Mouse (Mus musculus) embryonic facial prominence, embryonic 11.5 days (tissue): ENCODE measurements around the gene Ramp1. TPM values are rescaled to one million over a fixed set of nuclear protein-coding genes. Genes with fewer than 3 reads are reported as not detected.
A peak's percentile ranks its signal among the peaks of the same experiment; 100 is the strongest.

Source experiments
- ATAC-seq: fragments of 200-750 bp; cut with Nextera tagmentation; replicated peaks from 2 replicates; pipeline ENCODE4 v1.8.0; 2017; ENCODE audit warnings: low read depth; ENCODE audit not compliant: insufficient number of reproducible peaks, low FRiP score, low TSS enrichment
- DNase-seq: peaks from one replicate; pipeline ENCODE4 v3.0.0-alpha.2; 2015; ENCODE audit warnings: low spot score
- H3K27ac ChIP-seq: fragments of 300-500 bp; sonication (generic); replicated peaks from 2 replicates; pipeline ENCODE4 v1.5.1; 2014; ENCODE audit warnings: mild to moderate bottlenecking, low read depth, low read length, control low read depth
- H3K27me3 ChIP-seq: fragments of 300-500 bp; sonication (generic); 2 replicates; pipeline ENCODE4 v1.6.1; 2014; ENCODE audit warnings: mild to moderate bottlenecking, low read length, moderate library complexity, mixed read lengths; ENCODE audit not compliant: control insufficient read depth, insufficient read depth
- H3K36me3 ChIP-seq: fragments of 300-500 bp; sonication (generic); replicated peaks from 2 replicates; pipeline ENCODE4 v1.6.1; 2014; ENCODE audit warnings: low read depth, mild to moderate bottlenecking, low read length, moderate library complexity, mixed read lengths; ENCODE audit not compliant: control insufficient read depth, insufficient read depth
- H3K4me1 ChIP-seq: fragments of 300-500 bp; sonication (generic); 2 replicates; pipeline ENCODE4 v1.6.1; 2014; ENCODE audit warnings: low read length, mixed read lengths; ENCODE audit not compliant: control insufficient read depth, insufficient read depth
- H3K4me2 ChIP-seq: fragments of 300-500 bp; sonication (generic); 2 replicates; pipeline ENCODE4 v1.6.1; 2014; ENCODE audit warnings: low read depth, mild to moderate bottlenecking, control low read depth, low read length, moderate library complexity
- H3K4me3 ChIP-seq: fragments of 300-500 bp; sonication (generic); 2 replicates; pipeline ENCODE4 v1.5.1; 2014; ENCODE audit warnings: low read depth, low read length, control low read depth
- H3K9ac ChIP-seq: fragments of 300-500 bp; sonication (generic); replicated peaks from 2 replicates; pipeline ENCODE4 v1.6.1; 2014; ENCODE audit warnings: mild to moderate bottlenecking, control low read depth, low read length
- H3K9me3 ChIP-seq: fragments of 300-500 bp; sonication (generic); replicated peaks from 2 replicates; pipeline ENCODE4 v1.6.1; 2016; ENCODE audit warnings: mild to moderate bottlenecking, low read length, inconsistent platforms, mixed read lengths; ENCODE audit not compliant: control insufficient read depth
- WGBS: fragments of 180-500 bp; shearing (Covaris S2); extraction: QIAGEN DNeasy Blood & Tissue Kit; methylation state at CpG from one replicate; pipeline ENCODE4 v1.1.7; 2014; 5-methylcytosine and 5-hydroxymethylcytosine counted together
- polyA plus RNA-seq: library from polyadenylated mRNA; unstranded; fragments of >200 nt; fragmentation: Nextera tagmentation; extraction: Ambion mirVana; gene quantifications from 2 replicates; pipeline ENCODE4 v1.2.1, GENCODE M21; 2014

Ramp1 gene
- polyA plus RNA-seq, 1 experiment from 2014 or later: 0.41 TPM

DNA sequence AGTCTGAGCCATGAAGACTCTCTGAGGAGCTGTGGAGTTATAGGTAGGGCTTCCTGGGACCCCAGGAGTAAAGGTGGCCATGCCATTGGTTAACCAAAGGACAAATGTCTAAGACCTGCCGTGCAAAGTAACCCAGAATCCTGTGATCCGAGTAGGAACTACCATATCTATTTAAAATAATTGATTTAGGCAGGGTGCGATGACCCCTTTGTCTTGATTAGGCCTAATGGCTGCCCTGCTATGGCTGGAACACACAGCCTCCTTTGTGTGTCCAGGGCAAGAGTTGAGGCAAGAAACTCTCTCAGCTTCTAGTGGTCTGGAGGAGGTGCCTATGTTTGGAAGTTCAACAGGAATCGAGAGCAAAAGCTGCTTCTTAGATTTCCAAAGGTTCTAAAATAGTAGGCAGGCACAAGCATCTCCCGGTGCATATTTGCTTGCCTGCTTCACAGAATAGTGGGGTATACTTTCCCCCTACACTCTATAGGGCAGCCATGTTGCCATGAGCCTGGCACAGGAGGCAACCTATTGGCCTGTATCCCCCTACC is 24.7 kb downstream of the Ramp1 start:
- DNase-seq (no peak), ATAC-seq (no peak)
- Histone ChIP-seq H3K27me3 (no peaks in the 10 kb centered on the region), H3K9me3 (no peaks in the 10 kb centered on the region), H3K4me2 (no peak overlapping the region), H3K27ac (no peak overlapping the region), H3K9ac (no peak overlapping the region), H3K36me3 (no peaks in the 10 kb centered on the region), H3K4me1 (no peaks in the 10 kb centered on the region), H3K4me3 (no peak overlapping the region)
- WGBS: 65% methylated on average over 5 of the region's 5 CpGs

- Histone ChIP-seq H3K4me3 (no peak overlapping the region), H3K4me1 (no peaks in the 10 kb centered on the region), H3K36me3 (no peaks in the 10 kb centered on the region), H3K27ac (no peak overlapping the region), H3K9me3 (no peaks in the 10 kb centered on the region), H3K27me3 (no peaks in the 10 kb centered on the region), H3K4me2 (no peak overlapping the region), H3K9ac (no peak overlapping the region)
- DNase-seq: no peak
- ATAC-seq: no peak
- 74% methylated on average over 6 of the region's 6 CpGs for WGBS
These were observed 26.0 kb downstream of the Ramp1 start for GRCm38 (mm10) chr1:91205651-91206050.

GRCm38 (mm10) chr1:91206336-91206735 is 26.7 kb downstream of the Ramp1 start:
- Histone ChIP-seq H3K9me3 (no peaks in the 10 kb centered on the region), H3K36me3 (no peaks in the 10 kb centered on the region), H3K4me1 (no peaks in the 10 kb centered on the region), H3K4me3 (no peak overlapping the region), H3K27ac (no peak overlapping the region), H3K27me3 (no peaks in the 10 kb centered on the region), H3K4me2 (no peak overlapping the region), H3K9ac (no peak overlapping the region)
- WGBS: 78% methylated on average over 8 of the region's 8 CpGs
- no peak for ATAC-seq
- no peak for DNase-seq

GRCm38 (mm10) chr1:91206873-91207272 is 27.3 kb downstream of the Ramp1 start:
- ATAC-seq: no peak
- no peaks in the 10 kb centered on the region for H3K4me1 ChIP-seq
- no peak for DNase-seq
- WGBS: 86% methylated on average over 5 of the region's 5 CpGs
- H3K9me3 ChIP-seq: no peaks in the 10 kb centered on the region
- no peaks in the 10 kb centered on the region for H3K36me3 ChIP-seq
- no peak overlapping the region for H3K4me2 ChIP-seq
- H3K27me3 ChIP-seq: no peaks in the 10 kb centered on the region
- H3K4me3 ChIP-seq: no peak overlapping the region
- H3K9ac ChIP-seq: no peak overlapping the region
- no peak overlapping the region for H3K27ac ChIP-seq

DNA sequence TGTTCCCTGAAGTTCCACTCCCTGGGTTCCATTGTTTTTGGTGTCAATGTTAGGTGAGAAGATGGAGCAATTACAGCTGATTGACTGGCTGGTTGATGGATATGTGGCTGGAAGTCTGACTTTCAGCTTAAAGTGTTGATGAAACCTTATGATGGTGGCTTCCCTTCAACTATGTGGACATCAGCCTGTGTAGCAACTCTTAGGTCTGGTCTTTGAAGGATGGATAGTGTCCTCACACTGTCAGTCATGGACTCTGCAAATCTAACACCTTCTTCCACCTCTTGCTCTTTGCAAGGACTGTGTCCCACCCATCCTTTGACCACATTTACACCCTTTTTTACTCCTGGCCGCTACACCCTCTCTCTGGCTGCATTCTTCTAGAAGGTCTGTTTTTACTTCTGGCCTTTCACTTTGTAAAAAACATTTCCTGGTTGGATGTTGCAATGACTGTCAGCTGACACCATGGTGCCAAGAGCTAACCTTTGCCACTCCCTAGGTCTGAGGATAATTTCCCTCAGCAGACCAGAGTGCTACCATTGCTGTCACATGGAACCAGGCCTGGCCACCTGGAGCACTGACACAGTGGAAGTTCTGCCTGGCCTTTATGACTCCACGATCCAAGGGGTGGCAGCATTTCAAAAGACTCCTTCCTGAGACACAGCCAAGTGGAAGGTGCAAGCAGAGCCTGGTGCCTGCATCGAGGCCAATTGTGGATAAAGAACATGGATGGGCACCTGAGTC is 27.9 kb downstream of the Ramp1 start:
- Histone ChIP-seq H3K4me1 (no peaks in the 10 kb centered on the region), H3K27ac (no peak overlapping the region), H3K4me2 (no peak overlapping the region), H3K27me3 (no peaks in the 10 kb centered on the region), H3K36me3 (no peaks in the 10 kb centered on the region), H3K4me3 (no peak overlapping the region), H3K9ac (no peak overlapping the region), H3K9me3 (no peaks in the 10 kb centered on the region)
- no peak for ATAC-seq
- DNase-seq: no peak
- 75% methylated on average over 3 of the region's 3 CpGs for WGBS

DNA sequence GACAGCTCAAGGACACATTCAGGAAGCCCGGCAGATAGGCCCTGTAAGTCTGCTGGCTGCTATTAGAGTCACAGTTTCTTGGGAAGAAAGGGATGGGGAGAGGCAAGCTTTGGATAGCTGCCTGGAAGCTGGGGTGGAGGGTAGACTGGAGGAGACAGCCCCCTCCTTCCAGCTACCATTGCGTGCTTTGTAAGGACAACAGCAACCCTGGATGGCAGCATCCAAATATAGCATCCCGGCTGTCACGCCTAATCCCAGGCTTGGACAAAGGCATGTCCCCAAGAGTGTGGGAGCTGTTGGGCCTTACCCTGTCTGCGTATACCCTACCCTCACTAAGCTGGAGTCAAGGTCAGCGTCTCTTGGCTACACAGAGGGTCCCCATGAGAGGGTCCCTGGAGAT is 29.7 kb downstream of the Ramp1 start:
- H3K27ac ChIP-seq: no peak overlapping the region
- H3K36me3 ChIP-seq: no peaks in the 10 kb centered on the region
- no peak overlapping the region for H3K9ac ChIP-seq
- no peaks in the 10 kb centered on the region for H3K4me1 ChIP-seq
- H3K27me3 ChIP-seq: no peaks in the 10 kb centered on the region
- WGBS: 85% methylated on average over 6 of the region's 6 CpGs
- DNase-seq (no peak), ATAC-seq (no peak)
- no peaks in the 10 kb centered on the region for H3K9me3 ChIP-seq
- H3K4me2 ChIP-seq: no peak overlapping the region
- H3K4me3 ChIP-seq: no peak overlapping the region

- no peaks in the 10 kb centered on the region for H3K4me1 ChIP-seq
- no peaks in the 10 kb centered on the region for H3K27me3 ChIP-seq
- DNase-seq (no peak), ATAC-seq (no peak)
- H3K4me2 ChIP-seq: no peak overlapping the region
- no peaks in the 10 kb centered on the region for H3K9me3 ChIP-seq
- 85% methylated on average over 6 of the region's 6 CpGs for whole genome bisulfite sequencing
- H3K9ac ChIP-seq: no peak overlapping the region
- H3K36me3 ChIP-seq: no peaks in the 10 kb centered on the region
- no peak overlapping the region for H3K27ac ChIP-seq
- H3K4me3 ChIP-seq: no peak overlapping the region
These were observed 30.2 kb downstream of the Ramp1 start for GRCm38 (mm10) chr1:91209785-91210184.

DNA sequence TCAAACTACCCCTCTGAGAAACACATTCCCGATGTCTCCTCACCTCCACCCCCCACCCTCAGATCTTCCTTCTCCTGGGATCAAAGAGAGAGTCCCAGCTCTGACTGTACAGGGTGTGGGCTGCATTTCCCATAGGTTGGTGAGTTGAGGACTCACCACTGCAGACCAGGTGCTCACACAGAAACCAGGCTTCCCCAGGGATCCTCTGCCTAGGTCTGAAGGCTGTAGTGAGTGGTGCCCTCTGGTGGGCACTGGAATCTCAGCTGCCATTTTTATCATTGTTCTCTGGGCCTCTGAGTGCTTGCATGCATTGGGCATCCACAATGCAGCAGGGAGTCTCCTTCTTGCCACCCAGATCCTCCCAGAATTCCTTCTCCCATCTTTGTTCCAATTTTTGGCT is 31.5 kb downstream of the Ramp1 start:
- WGBS: 88% methylated on average over 1 of the region's 1 CpGs
- H3K27ac ChIP-seq: no peak overlapping the region
- no peaks in the 10 kb centered on the region for H3K9me3 ChIP-seq
- H3K4me1 ChIP-seq: no peaks in the 10 kb centered on the region
- H3K4me2 ChIP-seq: no peak overlapping the region
- no peak overlapping the region for H3K4me3 ChIP-seq
- no peaks in the 10 kb centered on the region for H3K36me3 ChIP-seq
- no peaks in the 10 kb centered on the region for H3K27me3 ChIP-seq
- peak; percentile 70 for DNase-seq
- H3K9ac ChIP-seq: no peak overlapping the region
- ATAC-seq: no peak
